Mouse (Mus musculus) spleen, embryonic (tissue): ENCODE results near the gene Mfsd4a.

Source experiments
- CTCF ChIA-PET: fragments of 350-600 bp; sonication (Branson Sonifier 250); formaldehyde crosslinking; loops from one replicate; lab custom pipeline; 2022; lab: Charles Lee

Mfsd4a gene

GRCm38 (mm10) chr1:132065475-132066172 is 2.2 kb downstream of the Mfsd4a start:
- CTCF ChIA-PET = interaction anchor here (0.6 kb wide), 1 partner anchor 436 kb away, joined by 3 read pairs; no protein-coding TSS in a partner anchor

- CTCF ChIA-PET = interaction anchor here (0.6 kb wide), 1 partner anchor 436 kb away, joined by 3 read pairs; no protein-coding TSS in a partner anchor
These were observed 2.9 kb downstream of the Mfsd4a start for GRCm38 (mm10) chr1:132065001-132065400.

DNA sequence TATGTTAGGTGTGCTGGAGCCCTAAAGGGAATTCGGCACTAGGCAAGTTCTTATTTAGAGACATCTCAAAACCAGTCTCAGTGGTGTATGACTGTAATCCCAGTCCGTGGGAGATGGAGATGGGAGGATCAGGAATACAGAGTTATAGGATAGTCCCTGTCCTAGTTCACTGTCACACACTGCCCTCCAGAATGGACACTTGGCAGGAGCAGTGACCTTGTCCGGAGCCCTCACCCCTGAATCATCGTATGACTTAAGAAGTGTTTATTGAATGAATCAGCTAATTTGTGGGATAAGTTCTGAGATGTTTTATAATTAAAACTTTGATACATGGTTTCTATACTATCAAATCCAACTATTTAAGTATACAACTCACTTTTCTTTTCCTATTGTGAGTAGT is 4.8 kb downstream of the Mfsd4a start:
- CTCF ChIA-PET = no interaction called here

DNA sequence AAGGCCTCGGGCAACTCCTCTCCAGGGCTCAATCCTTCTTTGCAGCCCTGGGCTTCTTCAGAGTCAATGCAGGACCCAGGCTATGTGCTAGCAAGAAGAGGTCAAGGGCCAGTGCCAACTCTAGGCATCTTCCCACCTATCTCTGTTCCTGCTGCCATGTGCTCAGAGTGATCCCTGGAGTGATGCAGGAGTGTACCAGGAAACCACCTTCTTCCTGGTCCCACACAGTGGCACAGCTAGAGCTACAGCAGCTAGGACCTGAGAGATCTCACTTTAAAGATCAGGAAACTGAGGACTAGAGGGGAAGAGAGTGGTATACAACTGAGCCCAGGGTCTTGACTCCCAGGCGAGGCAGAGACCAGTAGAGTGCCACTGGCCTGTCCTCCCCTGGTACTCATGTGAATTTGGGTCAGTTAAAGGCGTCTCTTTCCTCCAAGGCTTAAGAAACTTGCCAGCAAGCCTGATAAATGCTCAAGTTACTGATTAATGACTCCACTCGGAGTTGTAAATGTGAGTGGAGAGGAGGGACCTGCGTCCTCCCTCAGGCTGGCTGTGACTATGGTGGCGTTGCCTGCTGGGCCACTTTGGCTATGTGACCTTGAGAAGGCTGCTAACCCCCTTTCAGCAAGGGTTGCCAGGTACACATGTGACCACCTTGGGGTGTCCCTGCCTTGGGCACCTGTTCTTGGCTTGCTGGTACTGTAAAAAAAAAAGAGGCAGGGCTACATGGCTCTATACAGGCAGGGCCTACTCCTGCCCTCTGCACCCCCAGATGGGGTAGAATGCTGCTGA is 5.9 kb downstream of the Mfsd4a start:
- CTCF ChIA-PET = interaction anchor here (0.6 kb wide), 1 partner anchor 22 kb away, joined by 3 read pairs; no protein-coding TSS in a partner anchor

GRCm38 (mm10) chr1:132060036-132060769 is 7.7 kb downstream of the Mfsd4a start:
- CTCF ChIA-PET = no interaction called here

- CTCF ChIA-PET = no interaction called here
These were observed 9.3 kb downstream of the Mfsd4a start for GRCm38 (mm10) chr1:132058558-132058957.

DNA sequence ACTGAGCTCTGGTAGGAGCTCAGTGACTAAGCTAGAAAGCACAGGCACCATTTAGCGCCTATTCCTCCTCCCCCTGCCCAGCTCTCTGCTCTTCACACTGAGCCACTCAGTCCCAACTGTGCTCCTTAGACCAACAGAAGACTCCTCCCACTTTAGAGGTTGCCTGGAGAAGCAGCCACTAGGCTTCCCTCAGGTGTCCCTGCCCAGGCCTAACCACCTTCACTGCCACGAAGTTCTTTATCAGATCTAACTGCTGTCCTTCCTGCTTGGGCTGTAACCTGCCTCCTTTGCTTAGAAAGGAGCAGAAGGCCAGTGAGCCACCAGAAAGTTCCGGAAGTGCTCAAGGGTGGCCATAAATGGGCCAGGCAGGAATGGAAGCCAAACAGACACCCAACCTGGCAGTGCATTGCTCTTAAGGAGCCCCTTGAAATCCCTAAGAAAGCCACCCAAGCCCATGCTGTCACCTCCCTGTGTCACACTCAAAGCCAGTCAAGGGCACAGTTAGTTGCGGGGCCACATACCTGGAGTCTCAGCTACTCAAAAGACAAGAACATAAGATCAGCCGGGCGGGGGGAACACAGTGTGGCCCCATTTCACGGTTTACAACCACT is 12.7 kb downstream of the Mfsd4a start:
- CTCF ChIA-PET = no interaction called here

GRCm38 (mm10) chr1:132054387-132054786 is 13.5 kb downstream of the Mfsd4a start:
- CTCF ChIA-PET = no interaction called here

GRCm38 (mm10) chr1:132051746-132052145 is 16.1 kb downstream of the Mfsd4a start:
- CTCF ChIA-PET = interaction anchor here (0.5 kb wide), 1 partner anchor 1077 kb away, joined by 4 read pairs; no protein-coding TSS in a partner anchor

- CTCF ChIA-PET = interaction anchor here (1.0 to 1.2 kb wide), 3 partner anchors 45 to 63 kb away, joined by 3 to 5 read pairs (median 4); no protein-coding TSS in a partner anchor
These were observed 21.6 kb downstream of the Mfsd4a start for GRCm38 (mm10) chr1:132046143-132046735.

- CTCF ChIA-PET = no interaction called here
These were observed 24.1 kb downstream of the Mfsd4a start for GRCm38 (mm10) chr1:132043759-132044158.

- CTCF ChIA-PET = no interaction called here
These were observed 27.7 kb downstream of the Mfsd4a start for GRCm38 (mm10) chr1:132040201-132040621.

DNA sequence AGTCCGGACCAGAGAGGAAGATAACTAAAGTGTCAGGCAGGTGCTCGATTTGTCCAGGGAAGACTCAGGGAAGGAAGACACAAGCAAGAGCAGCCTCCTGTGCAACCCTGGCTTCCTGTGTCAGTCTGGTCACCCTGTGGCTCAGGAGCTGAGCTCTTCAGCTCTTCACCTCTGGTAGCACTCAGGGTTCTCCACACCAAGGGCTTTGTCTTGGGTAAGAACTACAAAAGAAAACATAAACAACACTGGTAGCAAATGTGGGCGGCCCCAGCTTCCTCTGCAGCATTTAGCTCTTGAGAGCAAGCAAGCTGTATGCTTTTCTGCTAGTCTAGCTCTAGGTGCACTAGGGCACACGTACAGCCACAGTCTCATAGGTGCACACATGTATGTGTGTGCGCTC is 29.1 kb downstream of the Mfsd4a start:
- CTCF ChIA-PET = no interaction called here

DNA sequence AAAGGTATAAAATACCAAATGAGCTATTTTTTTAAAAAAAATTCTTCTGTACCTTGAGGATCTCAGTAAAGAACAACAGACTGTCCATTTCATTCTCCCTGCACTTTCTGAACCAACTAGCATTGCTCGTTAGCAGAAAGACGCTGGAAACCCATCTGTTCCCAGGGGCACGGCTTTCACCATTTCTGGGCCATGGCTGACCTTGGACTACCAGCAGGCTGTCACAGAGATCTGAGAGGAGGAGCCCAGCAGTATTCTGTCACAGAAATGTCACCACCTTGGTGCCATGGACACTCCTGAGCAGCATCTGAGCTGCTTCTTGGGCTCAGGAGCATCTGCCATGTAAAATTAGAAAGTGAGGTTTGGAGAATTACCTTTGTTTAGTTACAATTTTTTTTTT is 30.1 kb downstream of the Mfsd4a start:
- CTCF ChIA-PET = interaction anchor here (0.6 kb wide), 1 partner anchor 510 kb away, joined by 3 read pairs; the partner anchor contains the start of gene Fam72a

DNA sequence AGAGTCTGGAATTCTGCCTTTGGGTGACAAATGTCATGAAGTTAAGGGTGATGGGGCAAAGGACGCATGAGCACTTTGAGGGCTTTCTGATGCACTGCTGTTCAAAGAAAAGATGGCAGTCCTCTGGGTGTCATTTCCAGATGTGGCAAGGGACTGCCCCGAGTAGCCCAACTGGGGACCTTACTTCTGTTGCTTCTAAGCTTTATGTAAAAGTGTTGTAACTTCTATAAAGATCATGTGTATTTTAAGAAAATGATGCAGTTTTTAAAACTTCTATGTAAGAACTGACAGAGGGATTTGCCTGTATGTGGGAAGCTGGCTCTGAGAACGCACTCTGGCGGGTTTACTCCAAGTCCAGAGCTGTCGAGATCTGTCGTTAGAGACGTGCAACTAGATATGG is 35.7 kb downstream of the Mfsd4a start:
- CTCF ChIA-PET = no interaction called here

DNA sequence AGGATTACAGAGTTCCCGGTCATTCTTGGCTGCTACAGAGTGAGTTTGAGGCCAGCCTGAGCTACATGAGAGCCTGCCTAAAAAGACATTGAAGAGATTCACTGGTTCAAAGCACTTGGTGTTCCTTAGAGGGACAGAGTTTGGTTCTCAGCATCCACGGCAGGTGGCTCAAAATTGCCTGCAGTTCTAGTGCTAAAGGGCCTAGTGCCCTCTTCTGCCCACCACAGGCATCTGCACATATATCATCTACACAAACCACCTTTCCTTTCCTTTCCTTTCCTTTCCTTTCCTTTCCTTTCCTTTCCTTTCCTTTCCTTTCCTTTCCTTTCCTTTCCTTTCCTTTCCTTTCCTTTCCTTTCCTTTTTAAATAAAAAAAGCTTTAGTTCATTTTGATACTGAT is 37.3 kb downstream of the Mfsd4a start:
- CTCF ChIA-PET = interaction anchor here (0.8 kb wide), 1 partner anchor 35 kb away, joined by 4 read pairs; no protein-coding TSS in a partner anchor

DNA sequence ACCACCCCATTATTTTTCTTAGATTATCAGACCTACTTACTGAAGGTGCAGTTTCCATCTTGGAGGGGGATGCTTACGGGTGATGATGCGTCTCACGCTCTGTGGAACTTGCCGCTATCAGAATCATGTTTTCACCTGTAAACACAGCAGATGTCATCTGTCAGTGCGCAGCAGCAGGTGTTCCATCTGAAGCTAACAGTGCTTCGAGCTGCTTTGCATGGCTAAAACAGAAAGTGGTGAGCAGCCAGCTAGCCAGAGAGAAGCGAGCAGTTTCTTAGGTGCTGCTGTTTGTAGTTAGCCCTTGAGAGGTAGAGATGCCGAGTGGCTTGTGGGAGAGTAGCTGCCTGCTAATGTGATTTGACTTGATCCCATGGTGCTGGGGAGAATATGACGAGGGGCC is 39.4 kb downstream of the Mfsd4a start:
- CTCF ChIA-PET = interaction anchor here (0.5 kb wide), 1 partner anchor 72 kb away, joined by 4 read pairs; no protein-coding TSS in a partner anchor

- CTCF ChIA-PET = no interaction called here
These were observed 39.9 kb downstream of the Mfsd4a start for GRCm38 (mm10) chr1:132027978-132028377.

DNA sequence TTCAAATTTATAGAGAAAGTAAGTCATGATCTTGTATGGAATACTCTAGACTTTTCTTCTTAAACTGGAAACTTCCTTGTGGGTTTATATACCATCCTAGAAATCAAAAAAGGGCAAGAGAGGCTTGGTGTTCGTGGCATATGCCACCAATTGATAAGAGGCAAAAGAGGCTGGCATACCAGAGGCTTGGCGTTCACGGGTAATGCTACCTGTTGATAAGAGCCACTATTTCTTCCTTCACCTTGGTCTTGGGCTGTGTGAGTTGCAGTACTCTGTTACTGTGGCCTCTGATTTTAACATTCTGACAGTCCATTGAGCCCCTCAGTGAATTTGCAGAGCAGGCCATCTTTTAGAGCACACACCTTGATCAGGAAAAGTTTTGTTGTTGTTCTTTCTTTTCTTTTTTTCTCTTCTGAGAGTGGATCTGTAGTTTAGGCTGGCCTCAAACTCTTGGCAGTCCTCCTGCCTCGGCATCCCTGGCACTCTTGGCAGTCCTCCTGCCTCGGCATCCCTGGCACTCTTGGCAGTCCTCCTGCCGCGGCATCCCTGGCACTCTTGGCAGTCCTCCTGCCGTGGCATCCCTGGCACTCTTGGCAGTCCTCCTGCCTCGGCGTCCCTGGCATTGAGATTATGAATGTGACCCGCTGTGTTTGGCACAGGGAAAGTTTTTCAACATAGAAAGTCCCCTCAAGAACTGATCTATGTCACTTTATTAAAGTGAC is 40.8 kb downstream of the Mfsd4a start:
- CTCF ChIA-PET = no interaction called here

- CTCF ChIA-PET = interaction anchor here (0.6 kb wide), 1 partner anchor 816 kb away, joined by 8 read pairs; no protein-coding TSS in a partner anchor
These were observed 45.8 kb downstream of the Mfsd4a start for GRCm38 (mm10) chr1:132022107-132022506.
